Mouse (Mus musculus): ENCODE measurements around the gene Kcnj15.

- TF ChIP-seq CTCF (IDR thresholded peaks at IDR 0.05; ENCODE audit: borderline replicate concordance, control insufficient read depth, extremely low read depth, insufficient read depth, low read length, poor library complexity) (no peak), POLR2A (IDR thresholded peaks at IDR 0.05; ENCODE audit: control insufficient read depth, extremely low read depth, insufficient read depth, low read length, poor library complexity) (no peak)
Observed at GRCm38 (mm10) chr16:95262706-95263363, 5.5 kb downstream of the Kcnj15 start.

All from thymus, adult 2 months (tissue).